Mouse (Mus musculus) liver, adult 10 weeks (tissue): ENCODE results near the gene Gpr19. TPM values are rescaled to one million over a fixed set of nuclear protein-coding genes. Genes with fewer than 3 reads are reported as not detected.

Experiments used
- polyA plus RNA-seq: library from polyadenylated mRNA; stranded (reverse); fragments of 350-450 nt; fragmentation: Illumina TruSeq; extraction: RNeasy Lipid Tissue Mini Kit (QIAGEN cat#74804); gene quantifications from one replicate; pipeline ENCODE4 v1.2.3, GENCODE M21; 2014; ENCODE audit warnings: low read depth, low replicate concordance

Gene Gpr19
- polyA plus RNA-seq = 1.1 TPM

DNA sequence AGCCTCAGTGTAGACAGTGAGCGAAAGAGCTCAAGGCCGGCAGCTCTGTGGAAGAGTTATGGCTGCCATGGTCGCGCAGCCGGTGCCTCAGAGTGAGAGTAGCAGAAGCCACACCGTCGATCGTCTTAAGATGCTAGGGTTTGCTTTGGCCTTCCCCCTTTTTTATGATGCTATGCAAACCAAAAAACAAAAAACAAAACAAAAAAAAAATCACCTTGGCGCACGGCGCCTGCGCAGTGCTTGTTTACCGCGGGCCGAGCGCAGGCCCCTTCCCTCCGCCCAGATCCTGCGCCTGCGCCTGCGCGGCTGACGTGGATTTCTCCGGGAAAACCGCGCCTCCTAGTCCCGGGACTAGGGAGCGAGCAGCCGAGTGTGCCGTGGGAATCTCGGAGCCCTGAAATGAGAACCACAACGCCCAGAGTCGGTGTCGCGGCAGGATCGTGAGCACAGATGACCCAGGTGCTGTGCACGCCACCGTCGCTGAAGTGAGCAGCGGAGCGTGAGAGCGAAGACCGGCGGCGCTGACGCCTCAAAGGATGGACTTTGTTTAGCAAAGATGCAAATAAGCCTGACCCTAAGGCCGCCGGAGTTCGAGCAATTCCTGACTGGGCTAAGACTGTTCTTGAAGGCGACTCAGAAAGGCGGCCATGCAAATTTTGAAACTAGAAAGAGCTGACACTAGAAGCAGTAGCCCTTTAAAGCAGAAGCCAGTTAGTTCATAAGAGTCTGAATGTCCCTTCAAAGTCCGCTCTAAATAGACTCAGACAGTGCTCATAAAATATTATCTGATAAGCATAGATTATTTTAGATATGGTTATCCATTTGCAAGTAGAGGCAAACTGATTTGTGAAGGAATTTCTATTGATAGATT lies at the start of gene Gpr19:
TSS of gene Gpr19 (minus strand) at position 484 of the 871 bp plus-strand sequence.

DNA sequence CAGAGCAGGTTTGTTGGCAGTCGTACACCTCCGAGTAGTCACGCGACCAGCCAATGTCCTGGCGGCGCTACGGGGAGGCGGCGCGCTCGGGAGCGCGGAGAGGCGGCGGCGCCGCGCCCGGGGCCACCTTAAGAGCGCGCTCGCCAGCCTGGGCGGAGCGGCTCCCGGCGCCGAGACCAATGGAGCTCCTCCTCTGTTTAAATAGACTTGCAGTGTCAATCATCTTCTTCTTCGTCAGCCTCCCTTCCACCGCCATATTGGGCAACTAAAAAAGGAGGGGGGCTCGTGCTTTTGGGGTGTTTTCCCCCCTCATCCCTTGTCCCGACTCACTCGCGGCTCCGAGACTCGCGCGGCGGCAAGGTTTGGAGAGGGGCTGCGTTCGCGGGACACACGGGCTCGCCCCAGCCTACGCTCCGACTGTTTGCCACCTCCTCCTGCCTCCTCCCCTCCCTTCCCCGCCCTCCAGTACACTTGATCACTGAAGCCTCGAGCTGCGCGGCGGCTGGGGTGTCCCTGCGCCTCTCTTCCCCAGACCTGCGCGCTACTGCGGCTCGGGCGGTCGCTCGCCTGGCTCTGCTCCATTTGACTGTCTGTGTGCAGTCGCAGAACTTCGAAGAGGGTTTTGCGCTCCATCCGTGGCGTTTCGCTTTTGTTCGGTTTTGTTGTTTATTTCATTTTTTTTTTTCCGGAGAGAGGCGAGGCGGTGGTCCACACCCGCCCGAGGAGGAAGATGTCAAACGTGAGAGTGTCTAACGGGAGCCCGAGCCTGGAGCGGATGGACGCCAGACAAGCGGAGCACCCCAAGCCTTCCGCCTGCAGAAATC lies 22.0 kb upstream of the Gpr19 start, which contains the start of gene Cdkn1b:
TSS of gene Cdkn1b (plus strand) at position 212 of the 824 bp plus-strand sequence.

DNA sequence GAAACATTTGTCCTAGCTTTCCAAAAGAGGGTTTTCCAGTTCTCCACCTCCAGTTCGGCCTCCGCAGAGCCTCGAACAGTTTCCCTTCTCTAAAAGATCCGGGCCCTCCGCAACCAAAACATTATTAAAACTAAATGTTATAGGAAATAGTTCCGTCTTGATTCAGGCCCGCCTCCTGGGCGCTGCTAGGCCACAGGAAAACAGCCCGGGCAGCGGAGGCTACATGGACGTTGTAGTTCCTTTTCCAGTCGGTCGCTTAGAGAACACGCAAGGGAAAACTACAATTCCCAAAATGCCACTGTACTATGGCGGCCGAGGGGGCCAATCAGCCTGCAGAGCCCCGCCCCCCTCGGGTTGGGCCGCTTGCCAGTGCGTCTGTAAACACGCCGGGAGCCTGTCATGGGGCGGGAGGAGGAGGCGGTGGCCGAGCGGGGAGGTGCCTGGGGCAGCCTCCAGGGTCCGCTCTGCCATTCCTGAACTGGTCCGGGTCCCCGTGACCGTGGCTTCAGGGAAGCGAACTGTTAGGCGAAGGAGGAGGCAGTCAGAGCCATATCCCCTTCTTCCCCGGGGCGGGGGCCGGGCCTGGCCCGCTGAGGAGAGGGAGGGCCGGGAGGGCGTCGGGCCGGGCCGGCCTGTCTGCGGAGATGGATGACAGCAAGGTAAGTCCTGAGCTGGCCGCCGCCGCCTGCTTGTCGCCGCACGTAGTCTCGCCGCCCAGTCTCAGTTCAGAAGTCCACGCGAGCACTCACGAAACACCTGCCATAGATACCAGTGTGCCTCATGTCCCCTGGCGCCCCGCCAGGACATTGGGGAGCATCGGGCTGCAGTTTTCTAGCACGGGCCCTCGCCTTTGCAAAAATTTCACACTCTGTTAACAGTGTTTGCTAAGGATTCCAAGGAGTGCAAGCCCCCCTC lies 68.3 kb downstream of the Gpr19 start, which contains the start of gene Crebl2:
TSS of gene Crebl2 (plus strand) at position 369 of the 915 bp plus-strand sequence.

Other genes starting within 250 kb of the Gpr19 start
- 50.8 TPM for gene Dusp16, start 106.0 kb downstream of the Gpr19 start, polyA plus RNA-seq
- gene Crebl2, start 68.4 kb downstream of the Gpr19 start, polyA plus RNA-seq = 40.4 TPM
- gene Cdkn1b, start 21.8 kb upstream of the Gpr19 start, polyA plus RNA-seq = 32.6 TPM
- 1.2 TPM for gene Apold1, start 83.1 kb upstream of the Gpr19 start, polyA plus RNA-seq
- 73.3 TPM for gene Ddx47, start 113.0 kb upstream of the Gpr19 start, polyA plus RNA-seq
- gene Gprc5a, start 167.1 kb upstream of the Gpr19 start, polyA plus RNA-seq = not detected
- gene Gprc5d, start 219.7 kb upstream of the Gpr19 start, polyA plus RNA-seq = not detected